Comparison of ENCODE assay signal across 18 mouse cellular contexts in genomic region chr10:20967872-20968271, GRCm38 (mm10). TPM values are rescaled to one million over a fixed set of nuclear protein-coding genes. Genes with fewer than 3 reads are reported as not detected.
DNase-seq lines count a peak whose midpoint lies in the region; ATAC-seq and TF ChIP-seq lines count a peak whose summit lies in the region.
"Had no signal": no experiment of that assay in that cellular context is flagged by ENCODE, and none has a peak within 500 bp of the region (broad histone marks: within the 10 kb centered on the region; RNA-seq: fewer than 3 reads in every experiment).

No protein-coding gene starts in this region.

- H3K4me3 ChIP-seq in midbrain, embryonic 16.5 days (ENCODE audit: low read depth, low read length), result no peak overlapping the region
- no peak overlapping the region for H3K4me3 ChIP-seq in midbrain, embryonic 15.5 days
- H3K4me3 ChIP-seq in CH12.LX (replicated peaks in 1 of 3; ENCODE audit: low read depth in 2 of 3, low read length in 2 of 3, poor library complexity in 1 of 3), result peak overlapping the region in 1 of 3 experiments; percentile 12

- no peak overlapping the region for H3K4me2 ChIP-seq in midbrain, embryonic 16.5 days (ENCODE audit: low read length)
- no peak overlapping the region for H3K4me2 ChIP-seq in midbrain, embryonic 15.5 days
- H3K4me2 ChIP-seq in CH12.LX (ENCODE audit: insufficient read depth, low read depth, poor library complexity, severe bottlenecking), result peak overlapping the region; percentile 94

- no peak overlapping the region for H3K9ac ChIP-seq in midbrain, embryonic 16.5 days (ENCODE audit: low read depth, low read length)
- no peak overlapping the region for H3K9ac ChIP-seq in midbrain, embryonic 15.5 days
- H3K9ac ChIP-seq in CH12.LX (ENCODE audit: insufficient read depth, low read depth), result no peak overlapping the region

- WGBS in midbrain, embryonic 16.5 days, result 95% methylated on average over 14 of the region's 14 CpGs
- WGBS in midbrain, embryonic 15.5 days, result 96% methylated on average over 14 of the region's 14 CpGs

- TF ChIP-seq POLR2A in CH12.LX (IDR thresholded peaks at IDR 0.05; ENCODE audit: low read depth, low read length), result no peak

- 0 out of 2 replicates have a peak, but pooled peaks have one; percentile 25 for ATAC-seq in midbrain, embryonic 16.5 days
- no peak for ATAC-seq in midbrain, embryonic 15.5 days (replicated peaks)
- ATAC-seq: activated CD4-positive, CD25-positive, alpha-beta regulatory T cell, adult 4 months; CD4-positive, CD25-positive, alpha-beta regulatory T cell, adult 4 months; Patski had no signal

- in situ Hi-C loops in CH12.LX (cut with MboI; ENCODE audit: low pct_ligation_motif_present, low pct_unique_long_range_greater_than_20kb, low sequenced_read_pairs), result no loop called here

- H3K4me1 ChIP-seq in midbrain, embryonic 16.5 days (ENCODE audit: control insufficient read depth, insufficient read depth, low read length), result no peaks in the 10 kb centered on the region
- H3K4me1 ChIP-seq in midbrain, embryonic 15.5 days, result no peaks in the 10 kb centered on the region
- H3K4me1 ChIP-seq in CH12.LX (ENCODE audit: control insufficient read depth in 1 of 2, insufficient read depth in 2 of 2), result peaks cover 6 to 24% of the 10 kb centered on the region in 2 experiments

- no peak for DNase-seq in CH12.LX (ENCODE audit: extremely low read depth)
- no peak for DNase-seq in urinary bladder, postnatal 14 days (ENCODE audit: low spot score)
- DNase-seq: adrenal gland, adult 2 months; adrenal gland, adult 8-10 months; adrenal gland, postnatal 10 days; adrenal gland, postnatal 14 days; adrenal gland, postnatal 25 days; adrenal gland, postnatal 36 days; B cell, adult 2 months; cerebellum, adult 11 months; cerebellum, adult 11-12 months; cerebellum, adult 18-20 months; cerebellum, adult 2 months had no signal

- H3K36me3 ChIP-seq in midbrain, embryonic 16.5 days (ENCODE audit: control insufficient read depth, insufficient read depth, low read length), result peaks cover 42% of the 10 kb centered on the region
- H3K36me3 ChIP-seq in midbrain, embryonic 15.5 days (replicated peaks), result peaks cover 54% of the 10 kb centered on the region
- H3K36me3 ChIP-seq in CH12.LX (replicated peaks in 1 of 2; ENCODE audit: control insufficient read depth in 1 of 2, insufficient read depth in 1 of 2, low read length in 1 of 2), result peaks cover 0 to 19% of the 10 kb centered on the region in 2 experiments

- no peaks in the 10 kb centered on the region for H3K27me3 ChIP-seq in midbrain, embryonic 16.5 days (ENCODE audit: control insufficient read depth, insufficient read depth, low read depth, low read length)
- no peaks in the 10 kb centered on the region for H3K27me3 ChIP-seq in midbrain, embryonic 15.5 days (replicated peaks)
- H3K27me3 ChIP-seq in CH12.LX (replicated peaks), result no peaks in the 10 kb centered on the region
- H3K27me3 ChIP-seq: Patski had no signal

- dilution Hi-C loops in CH12.LX (cut with MboI; ENCODE audit: extremely low pct_ligation_motif_present, extremely low pct_unique_long_range_greater_than_20kb, low sequenced_read_pairs), result no loop called here

- no peak for TF ChIP-seq CTCF in CH12.LX (conservative IDR thresholded peaks at IDR 0.05 in 1 of 2, IDR thresholded peaks at IDR 0.05 in 1 of 2; ENCODE audit: low read depth in 2 of 2, low read length in 2 of 2)

- TF ChIP-seq EP300 in CH12.LX (IDR thresholded peaks at IDR 0.05; ENCODE audit: low read length), result no peak

- no peaks in the 10 kb centered on the region for H3K9me3 ChIP-seq in midbrain, embryonic 16.5 days (replicated peaks; ENCODE audit: control insufficient read depth, low read length, poor library complexity, severe bottlenecking)
- no peaks in the 10 kb centered on the region for H3K9me3 ChIP-seq in midbrain, embryonic 15.5 days
- H3K9me3 ChIP-seq in CH12.LX (replicated peaks; ENCODE audit: low read length), result peaks cover 3% of the 10 kb centered on the region

- no peak overlapping the region for H3K27ac ChIP-seq in midbrain, embryonic 16.5 days (ENCODE audit: low read length)
- no peak overlapping the region for H3K27ac ChIP-seq in midbrain, embryonic 15.5 days
- peak overlapping the region; percentile 19 for H3K27ac ChIP-seq in CH12.LX (ENCODE audit: insufficient read depth, low read depth)

- H3K79me2 ChIP-seq in CH12.LX (replicated peaks; ENCODE audit: control insufficient read depth, extremely low read depth, insufficient read depth, poor library complexity, severe bottlenecking), result no peaks in the 10 kb centered on the region

- no peak for TF ChIP-seq RAD21 in CH12.LX (IDR thresholded peaks at IDR 0.05; ENCODE audit: low read depth, low read length)

TF ChIP-seq in CH12.LX, 34 proteins besides CTCF, POLR2A, EP300 and RAD21:
- TF ChIP-seq TBP (conservative IDR thresholded peaks at IDR 0.05; ENCODE audit: low read depth, low read length) (no peak), NELFE (IDR thresholded peaks at IDR 0.05; ENCODE audit: low read depth, low read length) (0 out of 2 replicates have a peak, but pooled peaks have one; percentile 20), SIN3A (IDR thresholded peaks at IDR 0.05; ENCODE audit: low read length) (peak; percentile 64; the same call in 1 of the 2 replicates), MXI1 (IDR thresholded peaks at IDR 0.05; ENCODE audit: low read depth, low read length) (peak; percentile 23; the same call in 1 of the 2 replicates), POLR2AphosphoS2 (IDR thresholded peaks at IDR 0.05; ENCODE audit: low read depth, low read length) (no peak), IRF4 (IDR thresholded peaks at IDR 0.05; ENCODE audit: low read depth, low read length) (no peak), JUND (conservative IDR thresholded peaks at IDR 0.05; ENCODE audit: low read depth, low read length) (no peak), MYC (IDR thresholded peaks at IDR 0.05; ENCODE audit: low read depth, low read length) (0 out of 2 replicates have a peak, but pooled peaks have one; percentile 57), RCOR1 (conservative IDR thresholded peaks at IDR 0.05; ENCODE audit: low read depth, low read length) (no peak), BHLHE40 (IDR thresholded peaks at IDR 0.05; ENCODE audit: low read depth, low read length) (peak; percentile 56), TCF12 (IDR thresholded peaks at IDR 0.05; ENCODE audit: low read depth, low read length) (0 out of 2 replicates have a peak, but pooled peaks have one; percentile 26)

RNA-seq across cellular contexts. Expression of gene Ahi1, which starts 15.5 kb away (rescaled TPM):
- polyA plus RNA-seq in midbrain, embryonic 16.5 days (2015; fragmentation: Nextera tagmentation; extraction: Ambion mirVana), result 130 and 149 TPM in 2 replicates
- 107 and 117 TPM in 2 replicates for polyA plus RNA-seq in midbrain, embryonic 15.5 days (2015; fragmentation: Nextera tagmentation; extraction: Ambion mirVana)
- total RNA-seq in CH12.LX (2012; rRNA removed) (2.5 and 4.6 TPM in 2 replicates), CH12.LX (2014; rRNA removed) (3.9 and 4.2 TPM in 2 replicates)
- polyA plus RNA-seq in CH12.LX (2012; ENCODE audit: insufficient read length, low read depth), result 2.7 and 2.8 TPM in 2 replicates

Comparison
In these comparisons a context has a peak if more than half of its experiments do, and no peak if none do; other contexts are left out.
1. RNA of gene Ahi1, which starts 15.5 kb away (polyA plus RNA-seq): 130 to 149 TPM in midbrain, embryonic 16.5 days and 107 to 117 TPM in midbrain, embryonic 15.5 days; 2.7 to 2.8 TPM in CH12.LX; every median in the first group is over 10 times any median in the second.